Mouse (Mus musculus) adrenal gland, adult (tissue): ENCODE data around the gene Dexi.

Experiments used
- DNase-seq, 2 experiments: peaks; one replicate each; pipeline ENCODE4 v3.0.0; 2022 to 2023; ENCODE audit warnings: low spot score in 1 of 2; ENCODE audit not compliant: inconsistent age in 2 of 2

Gene Dexi

DNA sequence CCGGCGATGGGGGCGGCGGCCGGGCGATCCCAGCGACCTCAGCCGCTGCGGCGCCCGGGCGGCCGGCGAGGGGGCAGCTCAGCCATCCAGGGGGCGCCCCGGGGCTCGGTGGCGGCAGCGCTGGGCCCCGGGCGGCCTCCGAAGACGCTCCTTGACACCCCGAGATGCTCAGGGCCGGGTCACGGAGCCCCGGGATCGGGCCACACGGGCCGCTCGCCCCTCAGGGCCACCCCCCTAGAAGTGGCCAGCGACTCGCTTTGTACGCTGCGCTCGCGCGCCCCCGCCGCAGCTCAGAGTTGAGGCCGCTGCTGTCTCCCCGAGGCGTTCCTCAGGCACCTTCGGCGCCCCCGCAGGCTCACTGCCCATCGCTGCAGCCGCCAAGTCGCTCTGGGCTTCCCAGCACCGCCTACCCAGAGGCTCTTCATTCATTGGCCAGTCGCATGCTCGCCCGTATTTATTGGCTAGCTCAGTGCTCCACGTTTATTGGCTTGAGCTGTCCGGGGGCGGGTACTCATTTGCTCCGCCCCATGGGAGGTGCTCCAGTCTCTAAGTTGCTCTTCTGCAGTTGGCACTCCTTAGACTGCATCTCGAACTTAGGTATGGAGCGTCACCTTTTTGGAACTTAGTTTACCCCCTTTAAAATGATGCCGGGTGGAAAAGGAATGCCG, at the start of gene Dexi:
Gene Dexi (minus strand): TSS at position 357 of the 668 bp plus-strand sequence.
- DNase-seq = peak; percentile 97 to 98

DNA sequence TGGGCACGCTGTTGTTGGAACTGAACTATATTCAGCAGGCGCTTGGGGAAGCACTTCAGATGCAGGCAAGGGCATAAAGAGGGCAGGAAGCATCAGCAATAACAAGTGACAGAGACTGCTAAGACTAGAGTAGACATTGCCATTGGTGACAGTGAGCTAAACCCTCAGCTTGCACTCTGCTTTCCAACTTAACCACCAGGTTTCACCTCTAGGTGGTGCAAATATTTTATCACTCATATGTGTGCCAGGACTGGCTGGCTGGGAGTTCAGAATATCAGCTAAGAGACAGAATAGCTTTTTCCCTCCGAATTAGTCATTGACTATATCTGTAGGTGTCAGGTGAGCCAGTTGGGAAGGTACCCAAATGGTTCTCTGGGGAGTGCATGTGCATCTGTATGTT, 43.7 kb upstream of the Dexi start:
- peak in 1 of 2 experiments; percentile 59 for DNase-seq

DNA sequence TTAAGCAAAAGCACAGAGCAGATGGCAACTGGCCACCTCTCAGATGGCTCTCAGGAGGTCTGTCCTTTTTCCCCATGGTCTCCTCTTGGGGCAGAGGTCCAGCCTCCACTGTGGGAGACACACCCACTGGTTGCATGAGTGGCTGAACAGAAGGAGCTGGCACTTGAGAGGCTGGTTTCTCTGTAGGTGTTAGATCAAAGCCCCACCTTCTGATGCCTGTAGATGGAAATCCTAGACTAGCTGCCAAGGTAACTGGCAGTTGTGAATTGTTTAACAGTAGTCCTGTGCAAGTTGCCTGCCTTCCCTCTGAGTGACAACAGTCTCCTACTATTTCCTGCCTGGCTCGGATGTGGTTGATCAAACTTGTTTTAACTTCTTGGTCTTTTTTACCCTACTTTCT, 42.3 kb upstream of the Dexi start:
- no peak for DNase-seq

DNA sequence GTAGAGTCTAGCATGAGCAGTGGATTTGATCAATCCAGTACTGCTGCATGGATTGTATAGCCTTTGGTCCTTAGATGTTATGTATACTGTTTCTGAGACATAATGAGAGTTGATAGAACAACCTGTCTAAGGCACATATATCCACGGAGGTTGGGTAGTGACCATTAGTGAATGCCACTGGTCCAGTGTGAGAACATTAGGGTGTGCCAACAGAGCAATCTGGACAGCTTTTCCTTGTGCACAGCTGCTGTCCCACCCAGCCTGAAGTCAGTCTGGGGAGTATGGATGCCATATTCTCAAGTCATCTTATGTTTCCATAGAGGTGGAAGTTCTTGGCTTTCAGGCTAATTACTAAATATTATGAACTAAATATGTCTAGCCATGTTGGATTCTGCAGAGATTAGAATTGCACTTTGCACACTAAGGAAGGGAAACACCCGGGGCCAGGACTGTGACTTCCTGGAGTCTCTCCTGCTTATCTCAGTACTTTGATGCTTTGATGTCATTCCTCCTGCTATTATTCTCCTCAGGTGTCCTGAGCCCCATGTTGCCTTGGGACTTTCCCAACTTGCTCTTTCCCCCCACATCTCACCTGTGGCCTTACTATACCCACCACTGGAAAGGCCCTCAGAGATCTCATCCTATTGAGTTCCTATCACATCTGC, 38.5 kb upstream of the Dexi start:
- DNase-seq = no peak

DNA sequence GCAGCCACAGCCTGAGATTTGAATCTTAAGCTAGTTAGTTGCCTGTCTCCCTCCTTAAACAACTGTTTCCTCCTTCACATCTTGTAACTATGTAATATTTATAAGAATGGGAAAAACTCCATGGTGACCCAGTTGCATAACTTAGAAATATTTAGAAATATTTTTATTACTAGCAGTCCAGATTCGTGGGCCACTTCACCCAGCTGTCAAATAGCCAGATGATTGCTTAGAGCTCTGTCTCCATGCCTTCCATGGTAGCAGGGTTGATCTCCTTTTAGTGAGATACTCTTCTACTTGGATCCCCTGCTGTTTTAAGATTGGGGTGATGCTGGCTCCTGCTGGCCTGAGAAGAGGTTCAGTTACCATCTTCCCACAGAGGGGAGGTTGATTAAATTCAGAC, 35.5 kb upstream of the Dexi start:
- peak in 1 of 2 experiments; percentile 32 for DNase-seq

- peak; percentile 36 to 70 for DNase-seq
These were observed 34.7 kb upstream of the Dexi start for GRCm38 (mm10) chr16:10577548-10577947.

- peak in 1 of 2 experiments; percentile 53 for DNase-seq
These were observed 33.1 kb upstream of the Dexi start for GRCm38 (mm10) chr16:10575915-10576314.

GRCm38 (mm10) chr16:10574936-10575335, 32.1 kb upstream of the Dexi start:
- DNase-seq = peak in 1 of 2 experiments; percentile 35

GRCm38 (mm10) chr16:10571820-10572219, 29.0 kb upstream of the Dexi start:
- DNase-seq = peak in 1 of 2 experiments; percentile 59

DNA sequence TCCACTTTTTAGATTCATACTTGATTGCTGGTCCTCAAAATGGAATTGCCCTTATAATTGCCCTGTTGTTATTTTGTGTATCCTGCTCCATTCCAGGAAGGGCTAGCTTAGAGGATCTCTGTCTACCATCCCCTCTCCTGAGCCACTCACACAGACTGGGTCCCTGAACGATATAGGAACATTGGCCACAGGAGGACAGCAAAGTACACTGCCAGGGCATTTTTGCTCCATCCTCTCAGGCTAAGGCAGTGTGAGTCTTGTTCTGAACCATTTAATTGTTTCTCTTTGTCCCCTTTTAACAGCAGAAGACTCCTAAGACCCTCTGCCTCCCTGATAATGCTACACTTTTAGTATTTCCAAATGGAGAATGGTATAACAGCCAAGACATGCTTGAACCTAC, 27.9 kb upstream of the Dexi start:
- DNase-seq = peak; percentile 60 to 86

DNA sequence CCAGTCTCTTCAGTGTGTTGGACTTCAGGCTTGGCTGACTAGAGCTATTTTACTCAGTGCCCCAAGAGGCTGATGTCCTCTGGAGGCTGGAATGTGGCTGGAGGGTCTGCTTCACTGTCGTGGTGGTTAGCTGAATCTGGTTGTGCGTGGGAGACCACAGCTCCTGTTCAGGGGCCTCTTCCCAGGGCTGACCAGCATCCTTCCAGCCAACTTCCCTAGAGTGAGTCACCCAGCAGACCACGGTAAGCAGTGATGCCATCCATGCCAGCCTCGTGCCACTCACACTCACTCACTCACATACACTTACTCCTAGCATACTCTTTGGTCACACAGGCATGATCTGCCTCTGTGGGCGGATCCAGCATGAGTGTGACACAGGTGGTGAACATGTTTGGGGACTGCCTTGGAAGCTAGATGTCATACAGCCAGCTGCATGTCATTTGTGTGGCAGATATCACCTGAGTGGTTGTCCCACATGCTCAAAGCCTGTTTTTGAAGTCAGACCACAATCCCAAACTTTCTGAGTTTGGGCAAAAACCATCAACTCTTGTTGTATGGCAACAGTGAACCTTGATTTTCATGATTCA, 27.0 kb upstream of the Dexi start:
- DNase-seq = peak in 1 of 2 experiments; percentile 46

DNA sequence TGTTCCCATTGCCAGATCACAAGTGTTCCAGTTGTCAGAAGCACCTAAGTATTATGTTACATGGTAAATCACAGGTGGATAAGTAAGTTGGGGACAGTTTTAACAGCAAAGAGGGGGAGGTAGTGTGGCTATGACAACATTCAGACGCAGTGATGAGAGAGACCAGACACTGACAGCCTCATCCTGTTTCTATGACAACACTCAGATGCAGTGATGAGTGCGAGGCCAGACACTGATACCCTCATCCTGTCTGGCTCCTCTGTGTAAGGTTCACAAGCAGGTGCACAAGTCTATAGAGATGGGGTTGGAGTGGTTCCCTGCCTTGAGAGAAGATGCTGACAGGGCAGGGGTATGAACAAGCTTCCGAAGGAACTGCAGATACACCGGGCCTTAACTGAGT, 24.3 kb upstream of the Dexi start:
- DNase-seq = peak in 1 of 2 experiments; percentile 2

DNA sequence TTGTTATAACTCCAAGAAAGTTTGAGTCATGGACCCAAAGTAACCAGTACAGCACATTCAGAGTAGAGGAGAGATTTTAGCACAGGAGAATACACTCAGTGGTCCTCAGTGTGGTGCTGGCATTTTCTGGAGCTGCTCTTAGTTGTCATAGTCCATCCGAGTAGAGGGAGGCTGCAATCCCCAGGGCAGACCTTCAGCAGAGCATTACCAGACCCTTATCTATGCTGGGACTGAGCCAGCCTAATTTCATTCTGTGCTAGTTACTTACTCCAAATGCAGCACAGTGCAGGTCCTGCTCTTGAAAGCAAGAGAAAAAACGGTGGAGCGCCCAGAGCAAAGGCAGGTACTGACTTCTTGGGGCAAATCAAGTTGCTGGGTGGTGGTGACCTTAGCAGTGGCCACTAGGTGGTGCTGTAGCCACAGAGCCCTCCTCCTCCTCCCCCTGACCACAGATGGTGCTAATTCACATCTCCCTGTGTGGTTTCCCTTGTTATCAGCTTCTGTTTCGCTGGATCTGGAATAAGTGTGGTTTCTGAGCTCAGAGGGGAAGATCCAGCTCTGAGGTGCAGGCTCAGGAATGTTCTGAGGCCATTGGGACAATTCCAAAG, 22.5 kb upstream of the Dexi start:
- peak; percentile 74 to 91 for DNase-seq

DNA sequence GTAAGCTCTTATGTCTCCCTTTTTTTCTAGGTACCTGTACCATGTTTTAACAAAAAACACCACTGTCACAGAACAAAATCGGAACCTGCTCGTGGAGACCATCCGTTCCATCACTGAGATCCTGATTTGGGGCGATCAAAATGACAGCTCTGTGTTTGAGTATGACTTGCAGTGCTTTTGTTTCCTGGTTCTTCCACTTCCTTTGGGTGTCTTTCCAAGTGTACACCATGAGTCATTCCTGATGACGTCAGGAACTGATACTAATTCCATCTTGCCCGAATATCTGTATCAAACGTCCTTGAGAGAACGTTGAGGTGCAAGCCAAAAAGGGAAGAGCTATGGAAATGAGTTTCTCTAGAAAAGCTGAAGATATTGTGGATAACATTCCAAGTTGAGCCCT, 17.1 kb upstream of the Dexi start:
- peak; percentile 61 to 87 for DNase-seq

DNA sequence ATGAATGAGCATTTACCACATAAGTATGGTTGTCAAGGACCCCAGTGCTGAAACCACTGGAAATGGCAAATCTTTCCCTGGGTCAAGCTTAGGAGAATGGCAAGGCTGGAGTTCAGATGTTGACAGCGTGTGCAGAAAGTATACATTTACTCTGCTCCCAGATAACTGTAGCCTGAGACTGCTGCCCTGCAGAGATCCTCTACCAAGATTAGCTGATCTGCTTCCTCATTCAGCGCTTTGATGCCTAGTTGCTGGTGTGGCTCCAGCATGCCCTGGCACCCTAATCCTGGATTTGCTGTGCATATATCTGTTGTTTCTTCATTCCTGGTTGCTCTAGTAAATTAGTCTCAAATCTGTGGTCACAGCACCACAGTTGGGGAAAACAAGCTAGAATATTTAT, 11.0 kb upstream of the Dexi start:
- DNase-seq = no peak

DNA sequence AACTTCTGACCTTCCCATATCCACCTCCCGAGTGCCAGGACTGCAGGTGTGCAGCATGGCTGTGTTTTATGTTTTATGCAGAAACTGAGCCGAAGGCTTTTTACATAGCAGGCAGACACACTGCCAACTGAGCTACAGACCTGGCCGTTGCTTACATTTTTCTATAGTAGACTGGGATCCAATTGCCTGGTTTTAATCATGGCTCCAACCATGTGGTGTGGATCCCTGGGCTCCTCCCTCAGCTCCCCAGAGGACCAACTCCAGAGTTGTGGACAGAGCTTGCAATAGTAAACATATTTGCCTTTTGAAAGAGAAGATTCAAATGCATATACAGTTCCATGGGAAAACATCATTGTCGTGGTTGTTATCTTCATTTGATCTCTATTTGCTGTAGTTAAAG, 8.7 kb upstream of the Dexi start:
- DNase-seq = no peak

GRCm38 (mm10) chr16:10549600-10549999, 6.7 kb upstream of the Dexi start:
- DNase-seq = no peak

- peak in 1 of 2 experiments; percentile 26 for DNase-seq
These were observed 6.1 kb upstream of the Dexi start for GRCm38 (mm10) chr16:10548938-10549337.

- DNase-seq = peak in 1 of 2 experiments; percentile 43
These were observed 4.0 kb upstream of the Dexi start for GRCm38 (mm10) chr16:10546865-10547264.

DNA sequence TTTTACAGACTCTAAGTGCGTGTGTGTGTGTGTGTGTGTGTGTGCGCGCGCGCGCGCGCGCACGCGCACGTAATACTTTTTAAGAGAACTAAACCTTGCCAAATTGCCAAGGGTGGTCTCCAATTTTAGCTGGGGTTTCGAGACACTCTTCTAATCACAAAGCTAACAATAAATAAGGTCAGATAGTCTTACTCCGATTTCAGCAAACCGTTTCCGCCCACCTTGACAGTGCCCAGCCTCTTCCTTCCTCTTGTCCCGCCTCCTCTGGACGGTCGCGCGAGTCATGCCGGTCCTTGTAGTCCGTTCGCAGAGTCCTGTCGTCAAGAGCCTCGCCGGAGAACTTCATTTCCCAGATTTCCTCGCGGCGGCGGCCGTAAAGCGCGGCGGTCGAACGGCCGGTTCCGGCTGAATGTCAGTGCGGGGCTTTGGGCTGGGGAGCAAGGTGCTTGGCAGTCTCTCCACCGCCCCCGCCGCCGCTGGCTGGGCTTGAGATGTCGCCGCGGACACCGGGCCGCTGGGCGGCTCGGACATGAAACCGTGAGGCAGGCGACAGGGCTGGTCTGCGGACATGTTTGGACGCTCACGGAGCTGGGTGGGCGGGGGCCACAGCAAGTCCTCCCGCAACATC, 2.3 kb upstream of the Dexi start, which contains the start of gene Clec16a:
Gene Clec16a (plus strand): TSS at position 345 of the 628 bp plus-strand sequence.
- peak; percentile 97 to 99 for DNase-seq

DNA sequence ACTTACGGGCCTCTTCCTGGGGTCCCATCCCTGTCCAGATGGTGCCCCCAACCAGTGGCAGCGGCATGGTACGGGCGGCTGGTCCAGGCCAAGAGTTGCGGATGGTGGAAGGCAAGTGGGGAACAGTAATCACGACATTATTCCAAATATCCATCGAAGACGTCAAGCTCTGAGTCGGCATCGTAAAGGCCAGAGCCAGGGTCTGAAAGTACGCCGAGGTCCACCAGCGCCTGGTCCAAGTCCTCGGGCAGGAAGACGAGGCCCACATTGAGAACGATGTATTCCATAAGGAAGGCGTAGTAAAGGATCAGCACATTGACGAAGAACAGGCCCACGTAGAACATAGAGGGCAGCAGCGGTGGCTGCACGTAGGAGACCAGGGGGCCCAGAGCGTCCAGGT, 588 bp downstream of the Dexi start:
- DNase-seq = peak in 1 of 2 experiments; percentile 78
